Mouse (Mus musculus): Measurements from ENCODE around the gene Znhit1. TPM values are rescaled to one million over a fixed set of nuclear protein-coding genes. Genes with fewer than 3 reads are reported as not detected.
A peak's percentile ranks its signal among the peaks of the same experiment; 100 is the strongest.

The Znhit1 gene
- polyA plus RNA-seq, 1 experiment from 2014 or later, result 106 TPM

MicroRNAs encoded within 50 kb of the gene (microRNA counts, 519-probe panel; counts per million panel counts)
- microRNA mmu-miR-702, result 171 counts per million, percentile 57 among the panel's probes with 10 or more counts

Small RNA genes lying within 50 kb of the gene (microRNA-seq; reads per million reads assigned to microRNA genes)
- gene Mir702, result 78.4 reads per million, percentile 47 among the genes with 10 or more reads in this experiment

Other genes starting within 250 kb of the Znhit1 start
- gene Col26a1, start 104.8 kb downstream of the Znhit1 start, polyA plus RNA-seq (2014; fragmentation: Nextera tagmentation; extraction: Ambion mirVana), result 51.6 and 53.3 TPM in 2 replicates
- 97.4 and 110 TPM in 2 replicates for gene Ift22, start 79.9 kb downstream of the Znhit1 start, polyA plus RNA-seq (2014; fragmentation: Nextera tagmentation; extraction: Ambion mirVana)
- 285 and 320 TPM in 2 replicates for gene Fis1, start 34.7 kb downstream of the Znhit1 start, polyA plus RNA-seq (2014; fragmentation: Nextera tagmentation; extraction: Ambion mirVana)
- not detected in 2 replicates for gene Cldn15, start 21.4 kb downstream of the Znhit1 start, polyA plus RNA-seq (2014; fragmentation: Nextera tagmentation; extraction: Ambion mirVana)
- 31.8 and 34.8 TPM in 2 replicates for gene Plod3, start 1.0 kb downstream of the Znhit1 start, polyA plus RNA-seq (2014; fragmentation: Nextera tagmentation; extraction: Ambion mirVana)
- 1.2 and 1.5 TPM in 2 replicates for gene Vgf, start 38.4 kb upstream of the Znhit1 start, polyA plus RNA-seq (2014; fragmentation: Nextera tagmentation; extraction: Ambion mirVana)
- 166 and 168 TPM in 2 replicates for gene Ap1s1, start 58.1 kb upstream of the Znhit1 start, polyA plus RNA-seq (2014; fragmentation: Nextera tagmentation; extraction: Ambion mirVana)
- not detected in 2 replicates for gene Serpine1, start 84.2 kb upstream of the Znhit1 start, polyA plus RNA-seq (2014; fragmentation: Nextera tagmentation; extraction: Ambion mirVana)
- gene Trim56, start 128.2 kb upstream of the Znhit1 start, polyA plus RNA-seq (2014; fragmentation: Nextera tagmentation; extraction: Ambion mirVana), result 4.9 and 5.6 TPM in 2 replicates
- gene Muc3, start 161.3 kb upstream of the Znhit1 start, polyA plus RNA-seq (2014; fragmentation: Nextera tagmentation; extraction: Ambion mirVana), result not detected in 2 replicates
- gene Muc3a, start 224.4 kb upstream of the Znhit1 start, polyA plus RNA-seq (2014; fragmentation: Nextera tagmentation; extraction: Ambion mirVana), result 0.12 TPM in 2 replicates